Mouse (Mus musculus) small intestine, adult 2 months (tissue): ENCODE data around the gene Epb41l5.

Experiments used
- CTCF ChIP-seq: fragments of 200-500 bp; IDR thresholded peaks from 2 replicates; pipeline ENCODE4 v1.5.1; 2012; ENCODE audit warnings: low read depth, mild to moderate bottlenecking, control low read depth, inconsistent platforms, low read length, moderate library complexity, mixed read lengths; ENCODE audit not compliant: insufficient replicate concordance, insufficient read length; ENCODE audit errors: extremely low read depth
- POLR2A ChIP-seq: fragments of 200-500 bp; IDR thresholded peaks from 2 replicates; pipeline ENCODE4 v1.6.1; 2012; ENCODE audit warnings: low read depth, mild to moderate bottlenecking, control low read depth, inconsistent platforms, low read length, moderate library complexity

GRCm38 (mm10) chr1:119685773-119686558 lies 37.2 kb upstream of the Epb41l5 start:
- TF ChIP-seq POLR2A (no peak), CTCF (no peak)
